Mouse (Mus musculus): Measurements from ENCODE around the gene Set.

Set gene

GRCm38 (mm10) chr2:30091521-30091920 is 34.3 kb downstream of the Set start:
- no peak for DNase-seq

GRCm38 (mm10) chr2:30092280-30092918 is 35.2 kb downstream of the Set start:
- DNase-seq: no peak

- peak; percentile 98 for DNase-seq
Measured at GRCm38 (mm10) chr2:30093471-30094207, 36.5 kb downstream of the Set start, which contains the start of gene Zdhhc12. Gene Zdhhc12 (minus strand): TSS chr2:30093648.

- DNase-seq: no peak
Measured at GRCm38 (mm10) chr2:30094208-30094588, 37.0 kb downstream of the Set start.

- peak; percentile 70 to 84 for DNase-seq
Measured at GRCm38 (mm10) chr2:30095882-30096527, 38.8 kb downstream of the Set start.

GRCm38 (mm10) chr2:30100214-30100613 is 43.0 kb downstream of the Set start:
- DNase-seq: peak in 1 of 2 experiments; percentile 31

- peak; percentile 53 to 80 for DNase-seq
Measured at GRCm38 (mm10) chr2:30106364-30106763, 49.2 kb downstream of the Set start.

- DNase-seq: no peak
Measured at GRCm38 (mm10) chr2:30107646-30108045, 50.5 kb downstream of the Set start.

GRCm38 (mm10) chr2:30108260-30108659 is 51.1 kb downstream of the Set start:
- DNase-seq: no peak

GRCm38 (mm10) chr2:30111500-30111899 is 54.3 kb downstream of the Set start:
- DNase-seq: no peak

- no peak for DNase-seq
Measured at GRCm38 (mm10) chr2:30112564-30112963, 55.4 kb downstream of the Set start.

- DNase-seq: no peak
Measured at GRCm38 (mm10) chr2:30119641-30120051, 62.5 kb downstream of the Set start.

GRCm38 (mm10) chr2:30120269-30120668 is 63.1 kb downstream of the Set start:
- peak; percentile 66 to 78 for DNase-seq

Measured in kidney, postnatal 36 days (tissue).